Comparison of ENCODE assay signal across 10 mouse cellular contexts in genomic region chr1:171452522-171452921, GRCm38 (mm10). TPM values are rescaled to one million over a fixed set of nuclear protein-coding genes. Genes with fewer than 3 reads are reported as not detected.
"Had no signal": no experiment of that assay in that cellular context is flagged by ENCODE, and none has a peak within 500 bp of the region (broad histone marks: within the 10 kb centered on the region; RNA-seq: fewer than 3 reads in every experiment).

No protein-coding gene starts in this region.

- DNase-seq: kidney, adult 8-10 months; kidney, postnatal 25 days; lung, embryonic 14.5 days; lung, postnatal 14 days; thymus, postnatal 36 days had no signal

- H3K4me1 ChIP-seq: limb, embryonic 10.5 days; midbrain, embryonic 13.5 days had no signal

- H3K36me3 ChIP-seq: limb, embryonic 10.5 days; midbrain, embryonic 13.5 days had no signal

- H3K27me3 ChIP-seq: midbrain, embryonic 13.5 days had no signal

- ATAC-seq: inflammation-experienced regulatory T-cells, adult 6 months; midbrain, embryonic 13.5 days had no signal

- H3K4me3 ChIP-seq: left cerebral cortex, adult 2 months; limb, embryonic 10.5 days; midbrain, embryonic 13.5 days had no signal

- H3K9ac ChIP-seq: lung, embryonic 14.5 days; midbrain, embryonic 13.5 days had no signal

- H3K9me3 ChIP-seq: limb, embryonic 10.5 days; midbrain, embryonic 13.5 days had no signal

- H3K4me2 ChIP-seq: lung, embryonic 14.5 days; midbrain, embryonic 13.5 days had no signal

- H3K27ac ChIP-seq: left cerebral cortex, adult 2 months; limb, embryonic 10.5 days; midbrain, embryonic 13.5 days had no signal

RNA-seq across cellular contexts. Expression of gene Tstd1, which starts 33.9 kb away (rescaled TPM):
- total RNA-seq: midbrain, postnatal 0 days had no signal
